Mouse (Mus musculus): ENCODE measurements at regions not wholly inside any gene's neighbourhood (a gene's known extent, or its start where the extent isn't known, plus 50 kb on each side); places are given as distances from the start of the nearest gene placed in this dataset.
"Not testable (repeated sequence)": the region's sequence is repeated elsewhere in the genome, so short reads cannot be mapped to it uniquely, and the experiment has no call there.

- no peak for DNase-seq
Measured at GRCm38 (mm10) chr3:40206326-40206725, 324.8 kb upstream of the Intu start.

GRCm38 (mm10) chr3:40211793-40212192 is 319.3 kb upstream of the Intu start:
- no peak for DNase-seq

- DNase-seq: no peak
Measured at GRCm38 (mm10) chr3:40226772-40227171, 304.3 kb upstream of the Intu start.

GRCm38 (mm10) chr3:40243499-40244101 is 287.5 kb upstream of the Intu start:
- no peak for DNase-seq

GRCm38 (mm10) chr3:40254376-40254775 is 276.7 kb upstream of the Intu start:
- no peak for DNase-seq

- no peak for DNase-seq
Measured at GRCm38 (mm10) chr3:40262536-40262935, 268.6 kb upstream of the Intu start.

- DNase-seq: no peak
Measured at GRCm38 (mm10) chr3:40267514-40267913, 263.6 kb upstream of the Intu start.

GRCm38 (mm10) chr3:40282926-40283325 is 248.2 kb upstream of the Intu start:
- peak; percentile 26 for DNase-seq

GRCm38 (mm10) chr3:40286959-40287710 is 244.0 kb upstream of the Intu start:
- no peak for DNase-seq

- DNase-seq: no peak
Measured at GRCm38 (mm10) chr3:40297120-40297519, 234.0 kb upstream of the Intu start.

GRCm38 (mm10) chr3:40320319-40320718 is 210.8 kb upstream of the Intu start:
- no peak for DNase-seq

- DNase-seq: no peak
Measured at GRCm38 (mm10) chr3:40325872-40326803, 204.9 kb upstream of the Intu start.

- no peak for DNase-seq
Measured at GRCm38 (mm10) chr3:40339492-40340030, 191.5 kb upstream of the Intu start.

GRCm38 (mm10) chr3:40355103-40355502 is 176.0 kb upstream of the Intu start:
- no peak for DNase-seq

GRCm38 (mm10) chr3:40368421-40368820 is 162.7 kb upstream of the Intu start:
- DNase-seq: no peak

GRCm38 (mm10) chr3:40371411-40371810 is 159.7 kb upstream of the Intu start:
- DNase-seq: no peak

GRCm38 (mm10) chr3:40376220-40376619 is 154.9 kb upstream of the Intu start:
- not testable (repeated sequence) for DNase-seq

GRCm38 (mm10) chr3:40377416-40377815 is 153.7 kb upstream of the Intu start:
- DNase-seq: no peak

GRCm38 (mm10) chr3:40379063-40379462 is 152.0 kb upstream of the Intu start:
- DNase-seq: no peak

GRCm38 (mm10) chr3:40391631-40392030 is 139.5 kb upstream of the Intu start:
- peak; percentile 6 for DNase-seq

GRCm38 (mm10) chr3:40398184-40398583 is 132.9 kb upstream of the Intu start:
- no peak for DNase-seq

GRCm38 (mm10) chr3:40403402-40403801 is 127.7 kb upstream of the Intu start:
- no peak for DNase-seq
